Mouse (Mus musculus) lung, adult 2 months (tissue): ENCODE measurements around the gene Map3k7. TPM values are rescaled to one million over a fixed set of nuclear protein-coding genes. Genes with fewer than 3 reads are reported as not detected.
"Not testable (repeated sequence)": the region's sequence is repeated elsewhere in the genome, so short reads cannot be mapped to it uniquely, and the experiment has no call there.

Source experiments
- DNase-seq: peaks from one replicate; pipeline ENCODE4 v3.0.0; 2022
- H3K4me1 ChIP-seq: fragments of 200-500 bp; 2 replicates; pipeline ENCODE4 v1.6.1; 2011; ENCODE audit warnings: low read length; ENCODE audit not compliant: control insufficient read depth, insufficient read depth
- H3K4me3 ChIP-seq: fragments of 200-500 bp; replicated peaks from 2 replicates; pipeline ENCODE3; 2011; ENCODE audit warnings: low read depth, mild to moderate bottlenecking, control low read depth, low read length; ENCODE audit errors: extremely low read depth
- CTCF ChIP-seq: fragments of 200-500 bp; IDR thresholded peaks from 2 replicates; pipeline ENCODE4 v1.5.1; 2011; ENCODE audit warnings: mild to moderate bottlenecking, low read length, control low read depth; ENCODE audit not compliant: insufficient read depth
- POLR2A ChIP-seq: fragments of 200-500 bp; IDR thresholded peaks from 2 replicates; pipeline ENCODE4 v1.6.1; 2011; ENCODE audit warnings: low read depth, mild to moderate bottlenecking, control low read depth, low read length, borderline replicate concordance; ENCODE audit errors: extremely low read depth
- WGBS: fragments of 180-500 bp; shearing (Covaris S2); methylation state at CpG from one replicate; pipeline ENCODE4 v1.1.7; 2018; 5-methylcytosine and 5-hydroxymethylcytosine counted together
- polyA plus RNA-seq: library from polyadenylated mRNA; depleted of rRNA; stranded (reverse); fragments of >200 nt; gene quantifications from 2 replicates; pipeline ENCODE4 v1.2.3, GENCODE M21; 2012

The Map3k7 gene
- polyA plus RNA-seq, 1 experiment, result 44.3 TPM

DNA sequence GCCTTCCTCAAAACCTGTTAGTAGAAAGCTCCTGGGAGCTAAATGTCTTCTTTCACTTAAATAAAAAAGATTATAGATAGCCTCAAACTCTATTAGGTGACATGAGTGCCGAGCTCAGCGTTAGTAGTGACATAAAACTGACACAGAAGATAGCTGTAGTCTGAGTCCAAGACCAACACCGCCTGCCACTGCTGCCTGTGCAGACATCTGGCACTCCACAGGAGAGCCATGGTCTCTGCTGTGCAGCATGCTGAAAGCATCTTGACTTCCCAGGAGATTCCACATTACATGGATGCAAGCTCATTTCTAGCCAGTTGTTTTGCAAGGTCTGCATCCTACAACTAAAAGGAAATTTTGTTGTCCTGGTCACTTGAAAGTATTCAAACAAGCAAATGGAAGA is 57.2 kb downstream of the Map3k7 start:
- 82% methylated on average over 3 of the region's 3 CpGs for WGBS
- no peaks in the 10 kb centered on the region for H3K4me1 ChIP-seq
- H3K4me3 ChIP-seq, result no peak overlapping the region
- TF ChIP-seq POLR2A (no peak), CTCF (no peak)
- DNase-seq, result no peak

DNA sequence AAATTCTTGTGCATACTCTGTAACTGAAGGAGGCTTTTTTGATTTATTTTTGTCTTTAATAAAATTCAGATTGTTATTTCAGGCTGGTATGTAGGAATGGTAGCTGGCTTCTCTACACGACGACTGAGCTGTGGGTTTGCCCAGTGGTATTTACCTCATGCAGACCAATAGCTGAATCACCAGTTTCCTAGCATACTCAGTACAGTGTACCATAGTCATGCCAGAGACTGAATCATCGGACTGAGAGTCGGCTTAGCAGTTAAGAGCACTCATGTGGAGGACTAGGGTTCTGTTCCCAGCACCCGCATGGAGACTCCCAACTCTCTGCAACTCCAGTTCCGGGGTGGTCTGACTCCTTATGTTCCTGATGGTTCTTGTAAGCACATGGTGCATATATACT is 58.4 kb downstream of the Map3k7 start:
- 91% methylated on average over 6 of the region's 6 CpGs for WGBS
- no peak for TF ChIP-seq POLR2A
- TF ChIP-seq CTCF, result no peak
- DNase-seq, result no peak

DNA sequence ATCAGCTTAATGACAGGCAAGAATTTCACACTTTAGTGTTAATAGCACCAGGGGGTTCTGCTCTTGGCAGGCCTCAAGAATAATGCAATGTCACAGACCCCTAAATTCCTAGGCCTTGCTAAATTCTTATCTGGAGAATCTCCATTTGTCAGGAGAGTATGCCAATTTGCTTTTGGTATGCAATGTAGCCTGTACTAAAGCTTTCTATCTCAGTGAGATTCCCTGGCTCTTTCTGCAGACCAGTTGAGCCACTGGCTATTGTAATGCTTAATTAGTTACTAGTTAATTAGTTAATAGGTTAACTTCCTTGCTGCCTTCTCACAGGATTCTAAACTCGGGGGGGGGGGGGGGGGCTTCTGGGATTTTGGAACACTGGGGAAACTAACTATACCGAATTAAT is 60.3 kb downstream of the Map3k7 start:
- 79% methylated on average over 2 of the region's 2 CpGs for WGBS
- not testable (repeated sequence) for DNase-seq, H3K4me3 ChIP-seq, H3K4me1 ChIP-seq

More for the DNA sequence above, 58.4 kb downstream of the Map3k7 start:
- Histone ChIP-seq H3K4me3 (no peak overlapping the region), H3K4me1 (no peaks in the 10 kb centered on the region)

DNA sequence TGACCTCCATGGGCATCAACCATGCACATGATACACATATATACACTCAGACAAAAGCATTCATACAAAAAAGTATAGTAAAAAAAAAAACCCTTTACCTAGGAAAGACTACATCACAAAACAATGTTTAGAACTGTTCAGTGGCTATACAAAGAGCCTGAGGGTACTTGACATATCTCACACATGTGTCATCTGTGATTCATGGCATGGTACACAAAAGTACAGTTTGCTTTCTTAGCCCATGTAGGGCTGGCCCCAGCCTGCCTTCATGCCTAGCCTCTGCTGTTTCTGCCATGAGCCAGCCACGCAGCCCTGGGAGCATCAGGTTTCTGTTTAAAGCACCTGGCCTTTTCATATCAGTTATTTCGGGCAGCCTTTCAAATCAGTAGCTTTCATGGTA is 61.2 kb downstream of the Map3k7 start:
- 72% methylated on average over 2 of the region's 2 CpGs for WGBS
- TF ChIP-seq POLR2A (no peak), CTCF (no peak)
- DNase-seq, result no peak

DNA sequence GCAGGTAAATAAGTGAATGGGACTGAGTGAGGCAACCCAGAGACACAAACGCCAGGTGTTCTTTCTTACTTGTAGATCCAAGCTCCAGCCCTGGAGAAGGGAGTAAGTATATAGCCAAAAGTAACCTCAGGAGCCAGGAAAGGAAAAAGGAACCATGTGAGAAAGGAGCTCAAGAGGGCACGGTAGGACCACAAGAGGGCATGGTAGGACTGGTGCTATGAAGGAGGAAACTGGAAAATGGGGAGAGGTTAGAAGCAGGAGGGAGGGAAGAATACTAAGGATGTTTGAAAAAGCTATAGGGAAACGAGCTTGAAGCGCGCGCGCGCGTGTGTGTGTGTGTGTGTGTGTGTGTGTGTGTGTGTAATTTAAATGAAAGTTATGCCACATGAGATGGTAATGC is 63.2 kb downstream of the Map3k7 start:
- WGBS, result 85% methylated on average over 9 of the region's 9 CpGs
- no peak overlapping the region for H3K4me3 ChIP-seq
- no peaks in the 10 kb centered on the region for H3K4me1 ChIP-seq
- no peak for DNase-seq
- TF ChIP-seq POLR2A (no peak), CTCF (no peak)

More for the DNA sequence above, 61.2 kb downstream of the Map3k7 start:
- no peak overlapping the region for H3K4me3 ChIP-seq
- no peaks in the 10 kb centered on the region for H3K4me1 ChIP-seq

DNA sequence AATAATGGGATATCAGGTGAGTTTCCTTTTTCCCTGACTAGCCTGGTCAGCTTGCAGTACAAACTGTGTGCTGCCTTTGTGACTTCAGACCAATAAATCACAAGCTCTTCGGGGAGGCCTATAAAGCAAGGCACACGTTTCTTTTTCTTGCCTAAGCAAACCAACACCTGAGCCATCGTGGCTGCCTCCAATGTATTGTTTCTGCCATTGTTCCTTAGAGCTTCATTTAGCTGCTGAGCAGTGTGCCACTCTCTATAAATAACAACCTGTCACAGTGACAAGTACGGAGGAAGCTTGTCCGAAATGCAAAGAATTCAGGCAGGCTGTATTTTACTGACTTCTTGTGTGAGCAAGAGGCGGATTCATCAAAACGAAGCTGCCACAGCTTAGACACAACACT is 73.4 kb downstream of the Map3k7 start:
- WGBS, result 63% methylated on average over 7 of the region's 7 CpGs
- Histone ChIP-seq H3K4me3 (no peak overlapping the region), H3K4me1 (no peaks in the 10 kb centered on the region)
- no peak for DNase-seq
- TF ChIP-seq CTCF (no peak), POLR2A (no peak)

DNA sequence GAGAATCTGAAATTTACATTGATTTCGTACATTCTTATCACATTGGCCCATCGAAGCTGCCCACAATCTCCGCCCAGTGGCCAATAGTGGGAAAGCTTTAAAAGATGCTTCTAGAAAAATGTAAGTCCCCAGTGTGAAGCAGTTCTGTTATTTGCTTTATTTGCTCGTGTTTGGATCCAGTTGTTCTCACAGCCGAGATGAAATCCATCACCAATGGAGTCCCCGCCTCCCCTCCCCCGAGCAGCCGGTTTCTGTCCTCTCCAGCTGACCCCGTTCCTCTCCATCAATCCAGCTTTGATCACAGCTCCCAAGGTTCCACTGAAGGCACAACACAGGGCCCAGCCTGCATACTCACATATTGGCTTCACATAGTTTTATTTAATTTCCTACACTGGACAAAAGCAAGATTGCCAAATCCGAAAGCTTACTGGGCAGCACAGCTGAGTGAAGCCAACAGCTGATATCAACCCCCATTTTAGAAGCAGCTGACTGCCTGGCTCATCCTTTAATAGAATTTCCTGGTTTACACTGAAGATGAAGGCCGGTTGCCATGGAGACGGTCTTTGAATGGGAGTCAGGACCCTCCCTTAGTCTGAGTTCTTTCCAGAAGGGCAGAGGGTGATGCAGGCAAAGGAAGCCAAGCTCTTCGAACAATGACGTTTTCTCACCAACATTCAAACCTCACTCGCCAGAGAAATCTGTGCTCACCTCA is 78.0 kb downstream of the Map3k7 start:
- no peak for TF ChIP-seq POLR2A
- no peak for TF ChIP-seq CTCF
- H3K4me1 ChIP-seq, result no peaks in the 10 kb centered on the region
- WGBS, result 51% methylated on average over 15 of the region's 15 CpGs
- no peak overlapping the region for H3K4me3 ChIP-seq
- DNase-seq, result no peak

DNA sequence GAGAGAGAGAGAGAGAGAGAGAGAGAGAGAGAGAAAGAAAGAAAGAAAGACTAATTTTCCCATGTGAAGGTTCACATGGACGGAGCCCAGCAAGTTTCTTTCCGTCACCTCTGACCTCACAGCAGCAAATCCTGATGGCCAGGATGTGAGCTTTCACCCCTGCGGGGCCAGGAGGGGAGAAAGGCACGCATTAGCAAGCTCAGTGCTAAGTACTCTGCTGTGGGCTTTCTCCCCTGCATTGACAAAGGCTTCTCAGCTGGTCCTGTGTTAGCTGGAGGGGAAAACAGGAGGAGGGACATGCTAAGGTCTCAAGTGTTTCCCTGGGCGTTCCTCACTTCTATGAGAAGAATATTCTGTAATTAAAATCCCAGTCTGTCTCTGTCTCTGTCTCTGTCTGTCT is 81.3 kb downstream of the Map3k7 start:
- 47% methylated on average over 5 of the region's 5 CpGs for WGBS
- no peaks in the 10 kb centered on the region for H3K4me1 ChIP-seq
- no peak overlapping the region for H3K4me3 ChIP-seq
- no peak for DNase-seq
- no peak for TF ChIP-seq CTCF
- TF ChIP-seq POLR2A, result no peak

DNA sequence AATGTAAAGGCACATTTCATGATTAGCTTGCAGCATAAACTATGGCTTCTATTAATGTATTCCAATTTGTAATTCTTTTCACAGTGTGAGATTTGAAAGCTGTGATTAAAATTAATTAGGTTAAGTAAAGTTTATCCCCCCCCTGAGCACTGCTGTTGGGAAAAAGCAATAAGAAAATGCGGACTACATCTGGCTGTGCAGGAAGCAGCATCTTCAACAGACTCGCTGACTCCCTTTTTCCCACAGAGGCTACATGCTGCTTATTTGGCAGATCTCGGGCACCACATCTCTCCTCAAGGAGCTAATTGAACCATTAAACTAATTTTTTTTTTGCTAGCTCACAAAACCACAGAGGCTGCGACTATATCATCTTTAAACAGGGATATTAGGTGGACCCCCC is 85.9 kb downstream of the Map3k7 start:
- no peak for DNase-seq
- Histone ChIP-seq H3K4me3 (no peak overlapping the region), H3K4me1 (no peaks in the 10 kb centered on the region)
- TF ChIP-seq POLR2A (no peak), CTCF (no peak)
- 65% methylated on average over 4 of the region's 4 CpGs for WGBS

DNA sequence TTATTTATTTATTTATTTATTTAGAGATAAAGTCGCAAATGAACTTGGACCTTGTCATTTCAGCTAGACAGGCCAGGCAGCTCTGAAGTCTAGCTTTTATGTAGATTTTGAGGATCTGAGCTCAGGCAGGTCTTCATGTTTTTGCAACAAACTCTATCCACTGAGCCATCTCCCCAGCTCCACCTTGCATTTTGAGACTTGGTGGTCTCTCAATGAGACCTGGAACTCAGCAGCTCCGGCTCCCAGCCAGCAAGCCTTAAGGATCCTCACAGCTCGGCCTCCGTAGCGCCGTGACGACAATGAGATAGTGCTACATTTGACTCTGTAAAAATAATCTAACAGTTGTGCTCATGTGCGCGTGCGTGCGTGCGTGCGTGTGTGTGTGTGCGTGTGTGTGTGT is 89.3 kb downstream of the Map3k7 start:
- no peak for DNase-seq
- 0 out of 2 replicates have a peak, but pooled peaks cover 3% of the 10 kb centered on the region for H3K4me1 ChIP-seq
- H3K4me3 ChIP-seq, result no peak overlapping the region
- WGBS, result 96% methylated on average over 14 of the region's 14 CpGs
- TF ChIP-seq CTCF, result no peak
